Mouse (Mus musculus) brain, embryonic 14.5 days (tissue): ENCODE results near the gene Uqcr11. TPM values are rescaled to one million over a fixed set of nuclear protein-coding genes. Genes with fewer than 3 reads are reported as not detected.
A peak's percentile ranks its signal among the peaks of the same experiment; 100 is the strongest.

Experiments used
- DNase-seq: peaks from one replicate; pipeline ENCODE4 v3.0.0-alpha.2; 2011; ENCODE audit warnings: low read depth
- CTCF ChIP-seq: fragments of 200-500 bp; IDR thresholded peaks from 2 replicates; pipeline ENCODE4 v1.5.1; 2012; ENCODE audit warnings: inconsistent platforms, mild to moderate bottlenecking, moderate library complexity, borderline replicate concordance; ENCODE audit not compliant: insufficient read depth, insufficient read length; ENCODE audit errors: extremely low read depth
- POLR2A ChIP-seq: fragments of 200-500 bp; IDR thresholded peaks from 2 replicates; pipeline ENCODE4 v1.6.1; 2012; ENCODE audit warnings: mild to moderate bottlenecking, inconsistent platforms, borderline replicate concordance; ENCODE audit not compliant: poor library complexity, insufficient read depth, insufficient read length, severe bottlenecking; ENCODE audit errors: extremely low read depth
- polyA plus RNA-seq: library from polyadenylated mRNA; depleted of rRNA; stranded (reverse); fragments of >200 nt; gene quantifications from 2 replicates; pipeline ENCODE4 v1.2.3, GENCODE M21; 2012

The Uqcr11 gene
- polyA plus RNA-seq, 1 experiment, result 597 TPM

DNA sequence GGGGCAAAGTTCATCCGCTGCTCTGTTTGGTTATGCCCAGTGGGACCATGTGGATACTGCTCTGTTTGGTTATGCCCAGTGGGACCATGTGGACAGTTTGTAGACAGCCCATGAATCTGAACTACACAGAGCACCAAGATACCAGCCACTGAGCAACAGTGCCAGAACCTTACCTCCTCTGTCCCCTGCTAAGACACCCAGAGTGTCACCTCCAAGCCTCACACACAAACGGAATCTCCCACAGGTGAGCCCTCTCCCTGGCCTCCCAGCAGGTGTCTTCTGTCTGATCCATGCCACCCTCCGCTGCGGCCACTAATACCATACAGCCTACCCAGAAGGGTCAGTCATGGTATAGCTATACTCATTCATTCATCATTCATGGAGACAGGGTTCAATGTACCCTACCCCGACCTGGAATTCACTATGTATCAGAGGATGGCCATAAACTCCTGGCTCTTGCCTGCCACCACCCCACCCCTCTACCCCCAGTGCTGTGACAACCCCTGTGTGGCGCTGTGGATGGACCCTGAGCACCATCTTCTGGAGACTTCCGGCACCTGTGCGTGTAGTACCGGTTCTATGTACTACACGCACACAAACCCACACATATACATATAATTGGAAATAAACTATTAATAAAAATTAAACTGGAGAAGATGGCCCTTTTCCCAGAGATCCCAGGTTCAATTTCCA is 1.0 kb downstream of the Uqcr11 start:
- no peak for DNase-seq
- TF ChIP-seq CTCF (0 out of 2 replicates have a peak, but pooled peaks have one; percentile 4), POLR2A (no peak)

DNA sequence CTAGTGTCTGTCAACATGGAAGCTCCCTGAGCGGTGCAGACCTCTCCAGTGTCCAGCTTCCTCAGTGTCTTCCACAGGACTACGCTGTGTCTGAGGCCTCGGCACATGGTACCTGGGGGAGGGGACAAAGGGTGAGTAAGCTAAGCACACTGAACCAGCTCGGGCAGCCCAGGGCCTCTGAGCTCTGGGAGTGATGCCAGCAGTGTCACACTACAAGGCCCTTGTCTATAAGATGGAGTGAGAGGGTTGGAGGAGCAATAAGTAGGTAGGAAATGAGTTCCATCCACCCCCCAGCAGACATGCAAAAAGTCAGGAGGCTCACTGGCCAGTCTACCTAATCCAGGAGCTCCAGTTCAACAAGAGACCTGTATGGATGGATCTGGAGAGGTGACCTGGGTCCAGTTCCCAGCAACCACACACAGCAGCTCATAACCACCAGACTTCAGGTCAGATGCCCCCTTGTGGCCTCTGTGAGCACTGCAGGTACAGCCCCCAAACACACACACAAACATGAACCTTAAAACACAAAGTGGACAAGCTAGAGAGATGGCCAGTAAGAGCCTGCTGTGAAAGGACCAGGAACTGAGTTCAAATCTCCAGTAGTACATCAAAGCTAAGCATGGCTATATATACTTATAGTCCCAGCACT is 3.5 kb downstream of the Uqcr11 start:
- TF ChIP-seq POLR2A, result no peak
- peak; percentile 60; the same call in 1 of the 2 replicates for TF ChIP-seq CTCF
- no peak for DNase-seq

DNA sequence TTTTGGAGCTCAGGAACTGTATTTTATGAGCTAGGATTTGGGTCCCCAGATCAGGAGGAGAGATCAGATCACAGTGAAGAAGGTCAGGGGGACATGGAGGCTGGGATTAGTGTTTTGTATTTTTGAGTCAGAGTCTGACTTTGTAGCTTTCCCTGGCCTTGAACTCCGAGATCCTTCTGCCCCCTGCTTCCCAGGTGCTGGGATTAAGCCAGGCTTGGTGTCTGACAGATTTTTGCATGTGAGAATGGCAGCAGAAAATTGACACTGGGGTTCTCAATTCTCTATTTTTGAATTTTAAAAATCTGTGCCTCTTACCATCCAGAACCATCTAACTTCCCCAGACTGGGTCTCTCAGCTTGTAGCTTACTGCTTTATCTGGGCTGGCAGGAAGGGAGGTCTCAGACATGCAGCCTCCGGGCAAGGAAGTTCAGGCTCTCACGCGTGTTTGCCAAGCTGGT is 5.9 kb downstream of the Uqcr11 start:
- no peak for TF ChIP-seq POLR2A
- no peak for DNase-seq

DNA sequence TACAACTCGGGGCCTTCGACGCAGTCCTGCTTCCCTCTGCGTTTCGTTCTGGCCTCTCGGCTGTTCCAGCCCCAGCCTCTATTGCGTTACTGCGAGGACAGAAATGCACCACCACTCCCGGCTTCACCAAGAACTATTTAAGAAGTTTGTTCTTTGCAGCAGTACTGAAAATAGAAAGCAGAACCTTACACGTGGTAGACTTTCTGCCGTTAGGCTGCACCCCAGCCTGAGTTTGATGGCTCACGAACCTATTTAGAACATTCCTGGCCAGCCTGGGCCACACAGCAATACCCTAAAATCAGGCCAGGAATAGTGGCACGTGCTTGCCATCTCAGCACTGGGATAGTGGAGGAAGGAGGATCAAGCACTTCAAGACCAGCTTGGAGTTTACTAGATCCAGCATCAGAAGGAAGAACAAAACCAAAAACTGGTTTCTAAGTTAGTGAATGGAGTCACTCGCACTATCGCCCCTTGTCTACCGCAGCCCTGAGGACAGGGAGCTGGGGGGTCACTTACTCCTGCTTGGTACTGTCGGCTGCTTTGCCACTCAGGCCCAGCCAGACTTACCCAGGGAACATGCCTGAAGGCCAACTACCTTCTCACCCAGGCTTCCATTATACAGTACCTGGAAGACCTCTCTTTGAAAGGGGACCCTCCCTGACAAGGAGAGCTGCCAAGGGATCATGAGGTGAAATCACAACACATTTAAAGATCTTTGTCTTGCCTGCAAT is 6.5 kb downstream of the Uqcr11 start:
- TF ChIP-seq CTCF (no peak), POLR2A (no peak)
- no peak for DNase-seq

DNA sequence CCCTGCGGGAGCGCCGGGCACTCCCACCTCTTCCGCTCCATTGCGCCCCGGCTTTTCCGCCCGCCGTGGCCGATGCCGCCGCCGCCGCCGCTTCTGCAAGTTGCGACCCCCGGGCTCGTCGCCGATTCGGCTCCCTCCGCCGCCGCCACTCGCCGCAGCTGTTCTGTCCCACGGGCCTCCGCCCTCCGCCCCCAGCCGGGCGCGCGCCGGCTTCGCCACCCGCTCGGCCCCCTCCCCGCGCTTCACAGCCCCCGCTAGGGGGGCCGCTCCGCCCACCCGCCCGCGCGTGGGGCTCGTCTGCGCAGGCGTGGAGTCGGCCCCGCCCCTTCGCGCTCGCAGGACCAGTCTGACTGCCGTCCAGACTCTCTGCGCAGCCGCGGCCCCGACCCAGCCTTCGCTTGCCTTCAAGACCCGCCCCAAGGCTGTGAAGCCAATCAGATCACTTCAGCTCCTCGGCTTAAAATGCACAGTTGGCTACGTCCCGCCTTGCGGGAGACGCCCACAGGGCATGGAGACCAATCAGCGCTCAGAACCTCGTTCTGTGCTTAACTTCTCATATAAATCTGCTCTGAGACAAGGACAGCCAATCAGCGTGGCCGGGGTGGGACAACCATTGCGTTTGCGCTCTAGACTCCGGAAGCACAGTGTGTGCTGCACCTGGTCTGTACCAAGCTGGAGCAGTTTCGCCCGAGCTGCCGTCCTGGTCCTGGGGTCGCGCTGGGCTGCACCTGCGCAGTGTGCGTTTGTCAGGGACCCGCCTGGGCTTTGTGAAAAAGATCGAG is 7.2 kb downstream of the Uqcr11 start, which contains the start of gene Mbd3:
TSS of gene Mbd3 (minus strand) at position 360 of the 782 bp plus-strand sequence.
- no peak for TF ChIP-seq CTCF
- peak; percentile 61 for TF ChIP-seq POLR2A
- peak; percentile 100 for DNase-seq

DNA sequence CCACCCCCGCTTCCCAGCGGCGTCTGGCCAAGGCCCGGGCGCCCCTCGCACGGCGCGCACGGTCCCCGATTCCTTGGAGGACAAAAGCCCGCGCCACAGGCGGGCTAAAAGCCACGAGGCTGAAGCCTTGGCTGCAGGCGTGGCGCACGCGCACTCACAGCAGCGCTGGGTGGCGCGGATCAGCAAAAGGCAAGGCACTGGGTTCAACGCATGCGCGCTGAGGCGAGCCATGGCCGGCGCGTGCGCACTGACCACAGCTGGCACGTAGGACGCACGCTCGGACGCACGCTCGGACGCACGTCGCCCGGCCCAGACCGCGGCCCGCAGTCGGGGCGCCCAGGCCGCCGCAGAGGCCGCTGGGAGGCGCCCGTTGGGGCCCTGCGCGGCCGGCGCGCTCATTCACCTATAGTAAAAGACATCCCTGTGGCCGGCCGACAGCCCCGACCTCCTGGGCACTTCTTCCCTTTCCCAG is 7.9 kb downstream of the Uqcr11 start:
- DNase-seq, result peak; percentile 99

DNA sequence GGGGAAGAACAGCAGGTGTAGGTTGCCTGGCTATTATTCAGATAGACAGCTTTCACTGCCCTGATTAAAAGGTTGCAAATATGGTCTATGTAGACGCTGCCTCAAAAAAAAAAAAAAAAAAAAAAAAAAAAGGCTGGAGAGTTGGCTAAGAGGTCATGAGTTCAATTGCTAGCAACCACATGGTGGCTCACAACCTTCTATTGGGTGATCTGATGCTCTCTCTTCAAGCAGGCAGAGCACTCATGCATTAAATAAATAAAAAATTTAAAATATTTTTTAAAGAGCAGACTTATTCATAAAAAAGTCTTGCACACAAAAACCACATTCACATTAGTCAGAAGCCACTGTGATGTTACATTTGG is 8.5 kb downstream of the Uqcr11 start:
- DNase-seq, result no peak
- TF ChIP-seq POLR2A, result no peak
- no peak for TF ChIP-seq CTCF

More for the DNA sequence above, 7.9 kb downstream of the Uqcr11 start:
- TF ChIP-seq POLR2A (peak; percentile 73), CTCF (no peak)

DNA sequence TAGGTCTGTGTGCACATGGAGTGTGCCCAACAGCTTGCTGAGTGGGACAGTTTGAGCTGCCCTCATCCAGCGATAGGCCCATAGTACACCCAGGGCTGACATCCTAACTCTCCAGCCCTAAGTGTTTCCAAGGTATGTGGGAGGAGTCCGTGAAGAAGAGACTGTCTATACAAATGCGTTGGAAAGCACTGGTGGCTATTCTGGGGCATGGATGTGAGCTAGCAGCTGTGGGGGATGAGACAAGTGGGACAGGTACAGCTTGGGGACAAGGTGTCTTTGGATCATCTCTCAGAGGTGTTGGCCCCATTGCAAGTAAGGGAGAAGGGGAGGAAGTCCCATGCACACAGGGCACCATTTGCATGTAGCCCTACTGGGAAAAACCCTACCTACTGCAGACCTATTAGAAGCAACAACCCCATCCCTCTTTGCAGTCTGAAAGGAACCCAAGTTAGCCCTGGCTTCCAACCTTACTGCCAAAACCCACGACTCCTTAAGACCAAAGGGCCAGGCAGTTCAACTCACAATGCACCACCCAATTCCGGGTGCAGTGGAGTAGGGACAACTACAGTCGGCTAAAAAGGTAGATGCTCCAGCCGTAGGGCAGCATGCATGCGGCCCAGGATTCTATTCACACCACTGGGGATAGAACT is 9.0 kb downstream of the Uqcr11 start:
- DNase-seq, result no peak
- TF ChIP-seq POLR2A (no peak), CTCF (no peak)

DNA sequence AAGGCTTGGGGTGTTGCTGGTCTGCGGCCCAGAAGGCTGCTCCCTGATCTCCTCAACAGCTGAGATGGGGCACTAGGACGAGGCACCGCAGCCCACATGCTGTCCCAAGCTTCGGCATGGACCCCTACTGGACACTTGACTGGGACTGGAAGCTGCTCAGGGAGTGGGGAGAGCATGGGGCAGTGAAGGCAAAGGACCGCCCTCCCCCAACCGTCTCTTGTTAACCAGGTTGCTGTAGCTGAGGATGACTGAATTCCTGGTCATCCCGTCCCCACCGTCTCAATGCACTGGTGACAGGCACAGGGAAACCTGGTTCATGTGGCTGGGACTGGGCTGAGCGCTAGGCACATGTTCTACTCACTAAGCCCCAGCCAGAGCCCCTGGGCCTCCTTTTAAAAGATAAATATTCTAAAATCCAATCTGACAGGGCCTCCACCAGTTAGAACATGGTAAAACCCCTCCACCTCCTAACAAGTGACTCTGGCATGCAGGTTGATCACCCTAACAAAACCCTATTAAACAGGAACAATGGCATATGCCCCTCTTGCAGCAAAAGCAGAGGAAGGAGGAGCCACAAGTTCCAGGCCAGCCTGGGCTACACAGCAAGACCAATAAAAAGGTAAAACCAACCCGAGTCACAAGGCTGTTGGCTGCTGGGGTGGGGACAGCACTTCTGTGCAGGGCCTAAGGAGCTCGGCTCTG is 9.7 kb downstream of the Uqcr11 start:
- TF ChIP-seq POLR2A (no peak), CTCF (no peak)
- no peak for DNase-seq
